Mouse (Mus musculus) spleen, postnatal 10 days (tissue): Measurements from ENCODE around the gene 2010003K11Rik.

Experiments used
- DNase-seq, 2 experiments: peaks; one replicate each; pipeline ENCODE4 v3.0.0; 2021 to 2022; ENCODE audit warnings: low spot score in 2 of 2

The 2010003K11Rik gene

DNA sequence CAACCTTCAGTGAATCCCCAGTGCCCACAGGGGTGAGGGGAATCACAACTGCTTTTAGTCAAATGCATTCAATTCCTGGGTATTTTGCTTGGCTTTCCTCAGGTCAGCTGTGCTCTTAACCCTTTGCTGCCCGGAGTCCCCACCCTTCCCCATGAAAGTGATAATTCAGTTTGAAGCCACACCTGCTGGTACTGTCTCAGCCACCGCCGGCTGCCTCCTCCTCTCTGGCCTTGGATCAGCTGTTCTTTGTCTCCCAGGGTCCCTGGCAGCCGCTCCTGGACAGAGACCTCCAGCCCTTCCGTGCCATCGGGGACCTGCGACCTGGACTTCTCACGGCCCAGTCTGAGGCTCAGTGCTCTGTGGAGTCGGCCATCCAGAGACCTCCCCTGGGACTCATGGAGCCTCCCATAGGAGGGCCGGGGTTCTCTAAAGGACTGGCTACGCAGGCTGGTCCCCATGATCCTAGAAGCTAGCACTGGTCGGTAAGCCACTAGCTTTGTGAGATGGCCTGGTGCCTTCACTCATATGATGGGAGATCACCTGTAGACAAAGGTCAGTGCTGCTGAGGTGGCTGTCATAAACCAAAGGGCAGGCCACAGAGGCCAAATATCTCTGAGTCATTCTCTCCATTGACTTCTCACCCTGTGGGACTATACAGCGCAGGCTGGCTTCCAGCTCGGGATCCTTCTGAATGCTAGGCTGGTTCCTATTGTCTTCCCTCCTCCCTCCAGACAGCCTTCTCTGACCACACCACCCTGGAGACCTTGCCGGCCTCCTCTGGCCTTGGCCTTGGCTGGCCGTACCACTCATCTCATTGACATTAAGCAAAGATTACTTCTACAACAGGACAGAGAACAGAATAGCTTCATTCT lies at the start of gene 2010003K11Rik:
Gene 2010003K11Rik (minus strand): TSS at position 522 of the 872 bp plus-strand sequence.
- no peak for DNase-seq

DNA sequence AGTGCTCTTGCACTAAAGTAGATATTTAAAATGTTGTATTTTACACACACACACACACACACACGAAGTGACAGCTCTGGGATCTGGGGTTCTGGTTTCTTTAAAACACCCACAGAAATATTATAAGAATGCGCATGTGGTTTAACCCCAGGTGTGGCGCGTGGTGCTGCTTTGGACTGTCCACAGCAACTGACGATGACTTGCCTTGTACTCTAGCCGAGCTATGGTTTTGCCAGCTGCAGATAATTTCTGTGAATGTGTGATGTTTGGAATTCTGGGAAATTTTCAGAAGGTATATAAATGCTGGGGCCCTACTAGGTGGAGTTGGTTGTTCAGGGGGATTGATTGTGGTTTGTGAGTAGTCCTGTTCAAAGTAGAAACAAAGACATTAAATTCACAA lies 49.4 kb upstream of the 2010003K11Rik start:
- DNase-seq = no peak

DNA sequence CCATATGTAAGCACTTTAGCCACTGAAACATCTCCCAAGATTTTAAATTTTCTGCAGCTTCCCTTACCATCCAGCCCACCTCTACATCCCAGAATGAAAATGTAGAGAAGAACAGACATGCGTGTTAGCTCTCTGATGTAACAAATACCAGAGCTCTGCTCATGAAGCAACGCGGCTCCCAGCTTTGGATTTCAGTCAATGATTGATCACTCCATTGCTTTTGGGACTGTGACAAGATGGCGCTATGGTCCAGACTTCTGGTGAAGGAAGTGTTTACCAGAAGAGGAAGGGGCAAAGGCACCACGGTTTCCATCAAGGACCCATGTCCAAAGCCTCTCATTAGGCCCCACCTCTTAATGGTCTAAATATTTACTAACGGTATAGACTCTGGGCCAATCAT lies 47.5 kb upstream of the 2010003K11Rik start:
- no peak for DNase-seq

DNA sequence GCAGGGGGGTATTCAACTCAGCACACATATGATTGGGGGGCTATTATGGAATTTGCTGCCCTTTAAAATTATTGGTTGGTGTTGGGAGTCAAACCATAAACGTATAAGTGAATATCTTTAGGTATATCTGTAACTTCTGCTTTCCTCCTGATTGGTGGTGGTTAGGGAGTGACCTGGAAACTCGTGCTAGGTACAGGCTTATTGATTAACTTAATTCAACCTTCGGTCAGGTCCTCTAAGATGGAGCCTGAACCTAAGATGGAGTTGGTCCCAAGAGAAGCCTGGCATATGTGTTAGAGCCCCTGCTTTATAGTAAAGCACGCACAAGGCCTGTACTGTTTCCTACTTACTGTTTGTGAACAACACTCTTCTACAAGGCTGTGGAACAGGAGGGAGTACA lies 46.7 kb upstream of the 2010003K11Rik start:
- no peak for DNase-seq

DNA sequence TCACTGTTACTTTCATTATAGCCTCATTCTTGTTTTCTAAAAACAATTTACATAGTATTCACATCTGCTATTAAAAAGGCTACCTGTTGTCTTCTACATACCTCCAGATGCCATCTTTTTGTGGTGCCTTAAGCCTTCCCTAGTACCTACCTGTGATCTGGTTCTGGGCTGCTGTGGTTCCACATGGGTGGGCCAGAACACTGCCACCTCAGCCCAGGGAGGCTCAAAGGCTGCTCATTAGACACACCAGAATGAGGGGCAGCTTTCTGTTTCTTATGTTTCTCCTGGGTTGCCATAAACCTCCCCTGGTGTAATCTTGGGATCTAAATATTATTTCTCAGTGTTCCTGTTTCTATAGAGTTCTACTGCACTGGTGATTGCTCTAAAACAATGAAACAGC lies 43.7 kb upstream of the 2010003K11Rik start:
- no peak for DNase-seq

DNA sequence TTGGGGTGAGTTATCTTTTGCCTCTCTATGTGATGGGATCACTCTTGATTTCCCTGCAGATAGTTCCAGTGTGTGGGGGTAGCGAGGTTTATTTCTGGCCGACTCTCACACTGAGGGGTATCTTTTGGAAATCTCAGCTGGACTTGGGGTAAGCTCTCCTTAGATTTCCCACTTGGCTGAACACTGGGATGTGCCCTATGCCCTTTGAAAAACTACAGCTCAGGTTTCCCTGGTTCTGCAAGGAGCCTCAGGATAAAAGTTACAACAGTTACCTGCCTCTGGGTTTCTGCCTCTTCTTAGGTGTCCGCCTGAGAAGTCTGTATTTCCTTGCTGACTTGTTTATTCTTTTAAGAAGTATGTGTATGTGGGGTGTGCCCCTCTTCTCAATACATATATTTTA lies 42.6 kb upstream of the 2010003K11Rik start:
- DNase-seq = no peak

DNA sequence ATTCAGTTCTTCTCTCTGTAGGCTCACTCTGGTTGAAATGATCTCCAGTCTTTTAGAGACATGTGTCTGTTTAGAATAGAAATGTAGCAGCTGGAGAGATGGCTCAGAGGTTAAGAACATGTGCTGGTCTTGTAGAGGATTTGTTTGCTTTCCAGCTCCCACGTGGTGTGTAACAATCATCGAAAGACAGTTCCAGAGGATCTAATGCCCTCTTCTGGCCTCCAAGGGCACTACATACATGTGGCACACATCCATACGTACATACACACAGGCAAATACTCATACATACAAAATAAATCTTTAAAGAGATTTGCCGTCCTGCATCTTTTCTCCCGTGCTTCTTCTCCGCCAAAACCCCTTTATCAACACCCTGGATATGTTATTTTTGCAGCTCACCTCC lies 41.9 kb upstream of the 2010003K11Rik start:
- DNase-seq = no peak

DNA sequence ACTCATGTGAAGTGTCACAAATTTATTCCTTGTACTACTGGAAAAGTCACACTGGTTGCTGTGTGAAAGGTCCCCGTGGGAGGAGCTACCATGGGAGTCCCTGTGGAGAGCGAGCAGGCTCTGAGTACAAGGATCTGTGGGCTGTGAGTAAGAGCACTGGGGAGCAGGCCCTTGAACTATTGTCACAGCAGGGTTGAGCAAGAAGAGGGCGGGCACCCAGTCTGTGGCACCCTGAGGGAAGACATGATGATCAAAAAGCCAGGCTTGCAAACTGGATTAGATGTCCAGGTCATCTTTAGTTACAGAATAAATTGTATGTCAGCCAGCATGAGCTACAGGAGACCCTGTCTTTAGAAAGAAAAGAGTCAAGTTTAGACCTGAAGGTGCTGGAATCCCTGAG lies 38.2 kb upstream of the 2010003K11Rik start:
- no peak for DNase-seq

DNA sequence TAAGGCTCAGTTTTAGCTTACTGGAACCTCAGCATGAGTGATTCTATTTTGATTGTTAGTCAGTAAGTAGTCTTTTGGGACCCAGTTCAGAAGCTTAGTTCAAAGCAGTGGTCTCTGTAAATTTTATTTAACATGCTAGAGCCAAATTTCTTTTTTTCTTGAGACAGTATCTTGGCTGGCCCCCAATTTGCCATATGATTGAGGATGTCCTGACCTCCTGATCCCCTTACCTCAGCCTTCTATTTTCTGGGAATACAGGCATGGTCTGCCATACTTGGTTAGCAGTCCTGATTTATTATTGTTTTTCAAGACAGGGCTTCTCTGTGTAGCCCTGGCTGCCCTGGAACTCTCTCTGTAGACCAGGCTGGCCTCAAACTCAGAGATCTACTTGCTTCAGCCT lies 37.5 kb upstream of the 2010003K11Rik start:
- no peak for DNase-seq

DNA sequence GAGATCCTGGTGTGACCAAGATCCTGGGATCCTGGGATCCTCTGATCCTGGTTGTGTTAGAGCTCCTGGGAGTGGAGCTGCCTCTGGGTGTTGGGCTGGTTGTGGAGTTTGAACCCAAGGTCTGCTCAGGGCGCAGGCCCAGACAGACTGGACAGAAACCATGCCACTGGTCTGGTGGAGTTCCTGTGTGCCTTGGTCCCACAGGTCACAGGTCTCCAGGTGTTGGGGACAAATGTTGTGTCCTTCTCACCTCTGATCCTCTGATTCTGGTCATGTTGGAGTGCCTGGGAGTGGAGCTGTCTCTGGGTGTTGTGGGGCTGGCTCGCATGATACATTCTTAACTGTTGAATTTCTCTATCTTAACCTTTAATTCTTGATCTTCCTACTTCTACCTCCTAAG lies 36.3 kb upstream of the 2010003K11Rik start:
- no peak for DNase-seq

DNA sequence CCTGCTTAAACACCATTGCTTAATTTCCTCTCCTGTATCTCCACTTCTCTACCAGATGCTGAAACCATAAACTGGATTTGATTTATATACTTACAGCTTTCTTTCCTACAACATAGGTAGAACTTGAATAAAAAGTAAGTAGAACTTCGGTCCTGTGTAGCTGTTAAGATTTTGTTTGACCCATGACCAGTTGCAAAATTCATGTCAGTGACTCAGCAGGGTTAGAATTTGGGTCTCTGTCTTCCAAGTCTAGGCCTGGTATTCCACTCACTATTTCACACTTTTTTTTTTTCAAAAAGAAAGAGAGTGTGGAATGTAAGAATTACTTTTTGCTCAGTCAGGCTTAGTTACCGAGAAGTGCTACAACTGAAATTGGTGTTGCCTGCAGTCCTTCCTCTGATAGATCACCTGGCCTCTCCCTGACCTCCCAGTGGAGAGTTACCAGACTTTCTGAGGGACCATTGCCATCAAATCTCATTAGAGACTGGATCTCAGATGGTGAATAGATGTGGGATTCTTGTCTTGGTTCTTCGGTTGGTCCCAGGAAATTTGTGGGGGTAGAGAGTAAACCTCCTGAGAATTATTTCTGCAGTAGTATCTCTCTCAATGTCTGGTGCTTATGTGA lies 23.2 kb upstream of the 2010003K11Rik start:
- DNase-seq = no peak

DNA sequence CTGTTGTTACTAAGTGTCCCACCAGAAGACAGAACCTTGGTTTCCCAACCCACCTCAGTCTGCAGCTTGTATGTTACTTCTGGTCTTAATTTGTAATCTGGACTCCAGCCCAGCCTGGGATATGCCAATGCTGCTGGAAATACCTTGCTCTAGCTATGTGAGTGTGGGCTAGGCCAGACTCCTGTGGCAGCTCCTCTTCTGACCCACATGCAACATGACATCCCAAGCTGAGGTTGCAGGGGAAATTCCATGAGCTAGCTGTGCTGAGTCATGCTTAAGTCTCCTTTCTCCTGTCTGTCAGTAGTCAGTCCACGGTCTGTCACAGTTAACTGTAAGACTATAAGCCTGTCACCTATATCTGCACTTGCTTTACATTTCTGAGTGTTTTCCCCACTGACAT lies 19.1 kb upstream of the 2010003K11Rik start:
- no peak for DNase-seq

DNA sequence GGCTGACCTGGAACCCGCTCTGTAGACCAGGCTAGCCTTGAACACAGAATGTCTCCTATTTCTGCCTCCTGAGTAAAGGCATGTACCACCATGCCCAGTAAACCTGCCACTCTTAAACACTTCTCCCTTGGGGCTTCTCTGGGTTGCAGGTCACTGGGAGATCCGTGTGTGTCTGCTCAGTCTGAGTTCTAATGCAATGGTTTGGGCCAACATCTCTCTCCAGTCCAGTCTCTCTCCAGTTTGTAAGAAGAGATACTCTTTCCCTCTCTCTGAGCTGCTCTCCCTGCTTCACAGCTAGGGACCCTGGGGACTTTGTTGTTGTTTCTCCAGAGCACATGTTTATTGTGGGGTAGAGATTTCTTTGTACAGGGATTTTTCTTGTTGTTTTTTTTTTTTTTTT lies 17.9 kb upstream of the 2010003K11Rik start:
- no peak for DNase-seq

DNA sequence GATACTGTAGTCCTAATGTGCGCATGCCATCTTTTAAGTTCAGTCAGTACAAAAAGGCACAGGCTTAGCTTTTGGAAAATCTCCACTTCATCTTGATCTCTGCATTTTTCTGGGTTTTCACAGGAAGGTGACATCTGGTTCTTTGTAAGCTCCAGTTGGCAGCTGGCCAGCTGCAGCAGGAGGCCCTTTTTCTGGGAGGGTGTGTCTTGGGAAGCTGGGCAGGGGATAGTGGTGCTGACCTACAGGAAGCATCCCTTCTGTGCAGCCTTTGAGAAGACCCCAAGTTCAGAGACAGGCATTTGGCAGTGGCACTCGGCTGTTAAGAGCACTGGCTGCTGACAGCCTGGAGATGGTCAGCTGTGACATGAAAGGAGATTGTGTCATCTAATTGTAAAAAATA lies 17.4 kb upstream of the 2010003K11Rik start:
- DNase-seq = no peak

DNA sequence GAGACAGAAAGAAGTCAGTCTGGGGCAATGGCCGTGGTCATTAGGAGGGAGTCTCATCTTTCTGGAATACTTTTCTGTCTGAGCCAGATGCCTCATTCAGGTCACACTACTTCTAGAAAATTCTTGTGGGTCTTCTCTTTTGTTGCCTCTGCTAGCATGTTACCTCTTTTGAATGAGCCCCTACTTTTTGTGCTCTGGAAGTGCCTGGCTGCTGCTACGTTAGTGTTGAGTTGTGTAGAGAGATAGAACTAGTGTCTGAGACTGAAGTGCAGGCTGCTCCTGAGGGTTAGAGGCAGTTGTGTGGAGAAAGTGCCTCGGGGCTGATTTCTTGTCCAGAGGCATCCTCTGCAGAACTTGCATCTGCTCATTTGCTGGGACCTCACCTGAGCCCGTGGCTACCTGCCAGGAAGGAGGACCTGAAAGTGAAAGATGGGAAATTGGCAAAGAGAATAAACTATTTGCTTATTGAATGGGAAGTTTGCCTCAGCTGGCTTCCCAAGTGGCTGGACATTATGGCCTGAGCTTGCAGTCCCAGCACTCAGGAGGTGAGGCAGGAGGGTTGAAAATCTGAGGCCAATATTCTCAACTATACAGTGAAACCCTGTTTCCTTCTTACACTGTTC lies 15.0 kb upstream of the 2010003K11Rik start:
- DNase-seq = no peak

DNA sequence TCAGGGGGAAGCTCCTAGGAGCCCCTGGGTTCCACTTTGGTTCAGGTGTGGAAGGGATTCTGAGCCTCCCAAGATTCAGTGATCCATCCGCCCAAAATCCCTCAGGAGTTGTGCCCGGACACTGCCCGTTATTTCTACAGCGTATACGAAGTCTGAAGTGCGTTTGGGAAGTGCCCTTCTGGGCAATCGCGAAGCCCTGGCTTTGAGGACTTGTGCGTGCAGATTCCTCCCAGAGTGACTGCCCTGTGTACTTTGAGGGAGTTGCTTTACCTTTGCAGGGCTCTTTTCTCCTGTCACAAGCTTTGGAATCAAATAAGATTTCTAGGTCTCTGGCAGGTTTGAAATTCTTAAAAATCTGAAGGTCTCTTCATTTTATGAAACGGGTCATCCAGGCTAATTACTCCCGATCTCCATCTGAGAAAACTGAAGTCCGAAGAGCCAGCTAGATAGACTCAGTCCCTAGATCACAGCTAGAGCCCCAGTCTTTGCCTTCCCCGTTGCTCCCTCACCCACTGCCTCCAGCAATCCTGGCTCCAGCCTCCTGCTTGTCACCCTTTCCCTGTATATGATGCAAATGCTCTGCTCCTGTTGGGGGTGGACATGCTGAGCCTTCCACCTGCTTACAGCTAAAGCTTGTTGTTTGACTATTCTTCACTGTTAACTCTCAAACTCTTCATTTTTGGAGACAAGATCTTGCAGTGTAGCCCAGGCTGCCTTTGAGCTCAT lies 12.9 kb upstream of the 2010003K11Rik start:
- no peak for DNase-seq

DNA sequence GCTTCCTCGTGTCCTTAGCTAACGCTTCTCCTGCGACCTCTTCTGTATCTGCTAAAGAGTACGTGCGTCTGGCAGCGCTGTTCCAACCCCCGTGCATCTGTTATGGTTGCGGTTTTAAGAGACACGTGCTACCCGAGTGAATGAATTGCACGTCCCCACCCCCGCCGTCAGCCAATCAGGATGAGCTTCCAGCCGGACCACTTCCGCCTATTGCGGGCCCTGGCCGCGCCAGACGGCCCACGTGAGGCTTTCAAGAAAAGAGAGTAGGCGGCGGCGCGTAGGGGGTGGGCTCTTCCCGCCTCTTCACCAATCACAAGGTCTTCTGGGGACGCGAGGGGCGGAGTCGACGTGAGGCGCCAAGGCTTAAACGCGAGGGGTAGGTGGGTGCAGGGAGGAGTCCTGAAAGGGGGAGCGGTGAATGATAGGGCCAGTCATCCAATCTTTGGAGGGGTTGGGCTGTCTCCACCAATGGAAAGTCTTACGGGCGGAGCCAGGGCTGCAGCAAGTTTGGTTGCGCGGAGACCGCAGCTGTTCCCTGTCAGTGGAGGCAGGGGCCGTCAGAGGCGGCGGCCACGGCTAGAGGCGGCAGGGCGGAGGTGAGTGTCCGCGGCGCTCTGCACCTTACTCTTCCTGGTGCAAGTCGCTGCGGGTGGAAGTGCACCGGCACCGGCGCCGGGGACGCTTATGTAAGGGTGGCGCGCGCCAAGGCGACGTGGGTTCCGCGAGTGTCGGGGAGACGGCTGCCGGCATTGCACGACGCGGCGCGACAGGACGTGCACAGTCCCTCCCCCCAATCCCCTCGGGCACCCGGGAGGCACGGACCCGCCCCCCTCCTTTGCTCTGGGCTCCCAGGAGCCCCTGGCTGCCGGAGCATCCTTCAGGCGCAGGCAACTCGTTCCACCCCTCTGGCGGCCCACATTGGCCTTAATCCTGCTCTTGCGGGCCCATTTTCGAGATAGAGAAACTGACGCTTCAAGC lies 11.9 kb upstream of the 2010003K11Rik start, which contains the start of gene Pcx:
Gene Pcx (plus strand): TSS at position 487 of the 978 bp plus-strand sequence.
- DNase-seq = peak; percentile 96 to 98

DNA sequence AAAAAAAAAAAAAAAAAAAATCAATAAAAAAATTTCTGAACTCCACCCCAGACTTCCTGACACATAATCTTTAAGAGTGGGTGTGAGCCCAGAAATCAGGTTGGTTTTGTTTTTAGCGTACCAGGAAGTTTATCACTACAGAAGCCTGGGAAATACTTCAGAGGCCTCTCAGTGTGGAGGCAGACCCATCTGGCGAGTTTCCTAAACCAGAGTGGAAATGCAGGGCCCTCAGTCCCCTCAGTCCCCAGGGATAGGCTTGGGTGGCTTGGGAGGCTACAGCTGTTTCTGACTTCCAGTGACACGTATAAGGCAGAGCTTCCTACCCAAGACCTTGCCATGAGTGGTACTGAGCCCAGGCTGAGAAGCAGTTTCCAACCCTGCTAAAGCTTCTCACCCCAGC lies 9.4 kb upstream of the 2010003K11Rik start:
- DNase-seq = no peak

DNA sequence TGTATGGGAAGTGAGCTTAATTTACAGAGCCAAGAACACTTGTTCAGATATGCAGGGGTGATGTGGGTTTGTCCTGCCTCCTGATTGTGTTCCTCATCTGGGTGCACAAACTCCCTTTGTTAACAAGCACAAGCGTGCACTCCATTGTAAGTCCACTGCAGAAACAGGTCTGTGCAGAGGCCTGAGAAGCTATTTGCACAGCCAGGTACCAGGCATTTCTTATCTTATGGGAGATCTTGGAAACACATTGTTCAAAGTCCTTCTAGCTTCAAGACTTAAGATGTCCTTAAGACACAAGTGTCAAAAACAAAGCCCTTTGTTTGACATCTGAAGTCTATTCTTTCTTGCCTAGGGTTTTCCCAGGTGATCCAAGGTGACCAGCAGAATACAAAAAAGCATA lies 6.4 kb upstream of the 2010003K11Rik start:
- no peak for DNase-seq

DNA sequence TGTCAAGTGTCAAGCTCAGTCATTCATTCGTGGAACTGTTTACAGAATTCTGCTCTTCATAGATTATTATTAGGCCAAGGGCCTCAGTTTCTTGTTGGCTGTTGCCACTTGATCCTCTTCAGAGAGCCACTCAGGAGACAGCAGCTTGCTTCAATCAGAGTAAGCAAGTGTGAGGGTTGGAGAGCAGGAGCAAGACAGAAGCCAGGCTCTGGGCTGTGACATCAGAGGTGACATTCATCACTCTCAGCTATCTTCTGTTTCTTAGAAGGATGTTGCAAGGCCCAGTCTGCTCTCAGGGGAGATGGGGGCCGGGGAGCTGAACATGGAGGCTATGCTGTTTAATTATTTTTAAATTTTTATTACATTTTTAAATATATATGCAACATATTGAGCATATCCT lies 4.3 kb upstream of the 2010003K11Rik start:
- DNase-seq = no peak
